Mouse (Mus musculus) CH12.LX (cell line): Measurements from ENCODE around the gene Hoxb2. TPM values are rescaled to one million over a fixed set of nuclear protein-coding genes. Genes with fewer than 3 reads are reported as not detected.

Experiments
- DNase-seq: peaks from one replicate; pipeline ENCODE4 v3.0.0-alpha.2; 2013; ENCODE audit errors: extremely low read depth
- H3K27ac ChIP-seq: 2 replicates; pipeline ENCODE4 v1.5.1; 2012; ENCODE audit warnings: low read depth, mild to moderate bottlenecking, control low read depth, moderate library complexity; ENCODE audit not compliant: insufficient read depth
- H3K27me3 ChIP-seq: replicated peaks from 2 replicates; pipeline ENCODE3; 2012; ENCODE audit warnings: inconsistent platforms
- H3K36me3 ChIP-seq, 2 experiments: replicated peaks in 1 of 2; 2 replicates each; pipeline versions ENCODE3 to v1.6.1; 2012; ENCODE audit warnings: inconsistent platforms in 1 of 2, low read length in 1 of 2, mild to moderate bottlenecking in 1 of 2, mixed read lengths in 1 of 2, moderate library complexity in 1 of 2; ENCODE audit not compliant: control insufficient read depth in 1 of 2, insufficient read depth in 1 of 2
- H3K4me1 ChIP-seq, 2 experiments: 2 replicates each; pipeline ENCODE4 v1.6.1; 2012; ENCODE audit warnings: inconsistent platforms in 1 of 2, moderate library complexity in 1 of 2; ENCODE audit not compliant: insufficient read depth in 2 of 2, control insufficient read depth in 1 of 2
- H3K4me2 ChIP-seq: 2 replicates; pipeline ENCODE4 v1.6.1; 2012; ENCODE audit warnings: low read depth, mild to moderate bottlenecking, control low read depth; ENCODE audit not compliant: poor library complexity, insufficient read depth, severe bottlenecking
- H3K4me3 ChIP-seq, 3 experiments: fragments of 150-350 bp in 1 of 3; sonication (generic) in 1 of 3; replicated peaks in 1 of 3; 2 replicates each; pipeline versions ENCODE3 to v1.5.1; 2011 to 2012; ENCODE audit warnings: low read depth in 2 of 3, low read length in 2 of 3, mild to moderate bottlenecking in 2 of 3, moderate library complexity in 2 of 3, control low read depth in 1 of 3, improper control_type of control experiment in 1 of 3, inconsistent platforms in 1 of 3, mixed read lengths in 1 of 3; ENCODE audit not compliant: poor library complexity in 1 of 3
- H3K79me2 ChIP-seq: replicated peaks from 2 replicates; pipeline ENCODE4 v1.6.1; 2012; ENCODE audit warnings: mild to moderate bottlenecking, moderate library complexity; ENCODE audit not compliant: control insufficient read depth, poor library complexity, insufficient read depth, severe bottlenecking; ENCODE audit errors: extremely low read depth
- H3K9ac ChIP-seq: 2 replicates; pipeline ENCODE4 v1.6.1; 2012; ENCODE audit warnings: low read depth, mild to moderate bottlenecking, control low read depth, moderate library complexity; ENCODE audit not compliant: insufficient read depth
- H3K9me3 ChIP-seq: replicated peaks from 2 replicates; pipeline ENCODE3; 2012; ENCODE audit warnings: low read length, inconsistent platforms, mixed read lengths
- BHLHE40 ChIP-seq: IDR thresholded peaks from 2 replicates; pipeline ENCODE4 v1.6.1; 2011; ENCODE audit warnings: mild to moderate bottlenecking, low read depth, low read length, improper control_type of control experiment
- CHD1 ChIP-seq: IDR thresholded peaks from 2 replicates; pipeline ENCODE4 v1.6.1; 2012; ENCODE audit warnings: low read depth, low read length, improper control_type of control experiment, inconsistent platforms
- CHD2 ChIP-seq: IDR thresholded peaks from 2 replicates; pipeline ENCODE4 v1.6.1; 2011; ENCODE audit warnings: low read length, improper control_type of control experiment
- GABPA ChIP-seq: IDR thresholded peaks from 2 replicates; pipeline ENCODE4 v1.6.1; 2012; ENCODE audit warnings: low read depth, low read length, improper control_type of control experiment, inconsistent platforms; ENCODE audit not compliant: insufficient replicate concordance
- IRF4 ChIP-seq: IDR thresholded peaks from 2 replicates; pipeline ENCODE4 v1.6.1; 2014; ENCODE audit warnings: low read depth, mild to moderate bottlenecking, inconsistent platforms, low read length, improper control_type of control experiment
- KAT2A ChIP-seq: IDR thresholded peaks from 2 replicates; pipeline ENCODE4 v1.6.1; 2012; ENCODE audit warnings: low read length, improper control_type of control experiment, inconsistent platforms; ENCODE audit not compliant: insufficient replicate concordance
- MAX ChIP-seq: IDR thresholded peaks from 2 replicates; pipeline ENCODE4 v1.6.1; 2011; ENCODE audit warnings: low read length, improper control_type of control experiment
- MYC ChIP-seq: IDR thresholded peaks from 2 replicates; pipeline ENCODE4 v1.6.1; 2011; ENCODE audit warnings: low read depth, mild to moderate bottlenecking, improper control_type of control experiment, low read length
- ZC3H11A ChIP-seq: IDR thresholded peaks from 2 replicates; pipeline ENCODE4 v1.6.1; 2012; ENCODE audit warnings: low read depth, mild to moderate bottlenecking, inconsistent platforms, low read length, improper control_type of control experiment
- dilution Hi-C: fragments of 300-500 bp; cut with MboI; formaldehyde crosslinking; loops from 2 replicates; pipeline ENCODE4 v1.14.3; 2020; ENCODE audit warnings: low sequenced_read_pairs; ENCODE audit not compliant: extremely low pct_unique_long_range_greater_than_20kb, extremely low pct_ligation_motif_present
- in situ Hi-C: fragments of 300-500 bp; cut with MboI; formaldehyde crosslinking; loops from 3 replicates; pipeline ENCODE4 v1.14.3; 2019; ENCODE audit warnings: low sequenced_read_pairs, low pct_ligation_motif_present, low pct_unique_long_range_greater_than_20kb, mixed read lengths
- polyA plus RNA-seq: library from polyadenylated mRNA; unstranded; fragments of >175 nt; gene quantifications from 2 replicates; pipeline ENCODE4 v1.2.1, GENCODE M21; 2012; ENCODE audit warnings: low read depth; ENCODE audit not compliant: insufficient read length
- total RNA-seq, 2 experiments: library from RNA; depleted of rRNA; stranded (reverse); fragments of 300-350 nt in 1 of 2; fragments of >200 nt in 1 of 2; gene quantifications; 2 replicates each; pipeline ENCODE4 v1.2.3; 2012 to 2014

Hoxb2 gene
- total and polyA plus RNA-seq, 3 experiments = not detected

GRCm38 (mm10) chr11:96308763-96309162 is 41.6 kb upstream of the Hoxb2 start:
- Histone ChIP-seq H3K79me2 (no peaks in the 10 kb centered on the region), H3K36me3 (no peaks in the 10 kb centered on the region), H3K4me1 (peaks cover 0 to 21% of the 10 kb centered on the region in 2 experiments; a peak in 2 of 4 replicates), H3K27ac (no peak overlapping the region), H3K4me3 (no peak overlapping the region), H3K9me3 (peaks cover 2% of the 10 kb centered on the region), H3K4me2 (no peak overlapping the region), H3K27me3 (peaks cover 70% of the 10 kb centered on the region), H3K9ac (no peak overlapping the region)
- no peak for DNase-seq
- in situ Hi-C loops = loop anchor here (25.0 kb wide), 1 partner anchor 229 kb away; no protein-coding TSS in a partner anchor
- TF ChIP-seq CHD2 (no peak), CHD1 (no peak), MYC (no peak), KAT2A (no peak), MAX (no peak), BHLHE40 (no peak)
- dilution Hi-C loops = no loop called here

GRCm38 (mm10) chr11:96309288-96309687 is 41.0 kb upstream of the Hoxb2 start:
- no peak for DNase-seq
- Histone ChIP-seq H3K4me1 (peaks cover 0 to 21% of the 10 kb centered on the region in 2 experiments; a peak in 2 of 4 replicates), H3K4me2 (no peak overlapping the region), H3K36me3 (no peaks in the 10 kb centered on the region), H3K27me3 (peaks cover 72% of the 10 kb centered on the region), H3K79me2 (no peaks in the 10 kb centered on the region), H3K27ac (no peak overlapping the region), H3K9me3 (no peaks in the 10 kb centered on the region), H3K4me3 (no peak overlapping the region), H3K9ac (no peak overlapping the region)
- no peak for TF ChIP-seq ZC3H11A
- dilution Hi-C loops (no loop called here), in situ Hi-C loops (loop anchor here (25.0 kb wide), 1 partner anchor 228 kb away; no protein-coding TSS in a partner anchor)

GRCm38 (mm10) chr11:96310183-96310938 is 40.0 kb upstream of the Hoxb2 start:
- Histone ChIP-seq H3K4me3 (no peak overlapping the region), H3K79me2 (no peaks in the 10 kb centered on the region), H3K4me2 (peak overlapping the region; percentile 99), H3K9ac (no peak overlapping the region; the same call in 1 of the 2 replicates), H3K27me3 (peaks cover 80% of the 10 kb centered on the region), H3K9me3 (no peaks in the 10 kb centered on the region), H3K27ac (no peak overlapping the region), H3K4me1 (peaks cover 0 to 21% of the 10 kb centered on the region in 2 experiments; a peak in 2 of 4 replicates), H3K36me3 (no peaks in the 10 kb centered on the region)
- no peak for DNase-seq
- dilution Hi-C loops = no loop called here
- in situ Hi-C loops = loop anchor here (25.0 kb wide), 1 partner anchor 227 kb away; no protein-coding TSS in a partner anchor
- TF ChIP-seq IRF4 (0 out of 2 replicates have a peak, but pooled peaks have one; percentile 30), GABPA (no peak)
